Mouse (Mus musculus): Measurements from ENCODE around the gene Ctsc.

GRCm38 (mm10) chr7:88271531-88271930 is 6.4 kb upstream of the Ctsc start:
- TF ChIP-seq GATA1 (IDR thresholded peaks at IDR 0.05; ENCODE audit: low read length) (no peak), TAL1 (IDR thresholded peaks at IDR 0.05; ENCODE audit: low read length) (no peak)

All from erythroblast, embryonic 14.5 days (primary cell).